Mouse (Mus musculus): ENCODE results near the gene Dohh.

The Dohh gene

GRCm38 (mm10) chr10:81406504-81407440 lies 22.5 kb downstream of the Dohh start:
- DNase-seq, result no peak

GRCm38 (mm10) chr10:81407539-81408423 lies 23.6 kb downstream of the Dohh start:
- peak; percentile 91 for DNase-seq

GRCm38 (mm10) chr10:81408424-81408729 lies 24.1 kb downstream of the Dohh start:
- no peak for DNase-seq

- DNase-seq, result peak; percentile 93
These were observed 24.7 kb downstream of the Dohh start for GRCm38 (mm10) chr10:81408871-81409291.

- DNase-seq, result no peak
These were observed 25.1 kb downstream of the Dohh start for GRCm38 (mm10) chr10:81409330-81409729.

- DNase-seq, result no peak
These were observed 26.1 kb downstream of the Dohh start for GRCm38 (mm10) chr10:81410350-81410749.

- DNase-seq, result peak; percentile 67
These were observed 26.8 kb downstream of the Dohh start for GRCm38 (mm10) chr10:81410981-81411380.

GRCm38 (mm10) chr10:81411471-81412400 lies 27.5 kb downstream of the Dohh start:
- DNase-seq, result peak; percentile 91

- DNase-seq, result no peak
These were observed 28.5 kb downstream of the Dohh start for GRCm38 (mm10) chr10:81412586-81413309.

- DNase-seq, result peak; percentile 95
These were observed 29.4 kb downstream of the Dohh start for GRCm38 (mm10) chr10:81413310-81414261.

- DNase-seq, result peak; percentile 79
These were observed 30.5 kb downstream of the Dohh start for GRCm38 (mm10) chr10:81414682-81415081.

GRCm38 (mm10) chr10:81415146-81415545 lies 30.9 kb downstream of the Dohh start:
- no peak for DNase-seq

GRCm38 (mm10) chr10:81415549-81416310 lies 31.5 kb downstream of the Dohh start:
- DNase-seq, result no peak

GRCm38 (mm10) chr10:81416581-81417226 lies 32.5 kb downstream of the Dohh start:
- DNase-seq, result peak; percentile 91

GRCm38 (mm10) chr10:81417227-81418215 lies 33.3 kb downstream of the Dohh start:
- no peak for DNase-seq

- no peak for DNase-seq
These were observed 34.2 kb downstream of the Dohh start for GRCm38 (mm10) chr10:81418216-81419070.
